Mouse (Mus musculus) hindbrain, embryonic 10.5 days (tissue): ENCODE measurements around the gene Ccnb2. TPM values are rescaled to one million over a fixed set of nuclear protein-coding genes. Genes with fewer than 3 reads are reported as not detected.
"Not testable (repeated sequence)": the region's sequence is repeated elsewhere in the genome, so short reads cannot be mapped to it uniquely, and the experiment has no call there.

ENCODE experiments used
- DNase-seq: peaks from one replicate; pipeline ENCODE4 v3.0.0-alpha.2; 2017; ENCODE audit warnings: low spot score
- H3K27ac ChIP-seq: fragments of 300-500 bp; sonication (generic); 2 replicates; pipeline ENCODE4 v1.5.1; 2016; ENCODE audit warnings: mild to moderate bottlenecking, moderate library complexity
- H3K27me3 ChIP-seq: fragments of 300-500 bp; sonication (generic); 2 replicates; pipeline ENCODE4 v1.6.1; 2016; ENCODE audit warnings: mild to moderate bottlenecking; ENCODE audit not compliant: poor library complexity, insufficient read depth, severe bottlenecking
- H3K36me3 ChIP-seq: fragments of 300-500 bp; sonication (generic); 2 replicates; pipeline ENCODE4 v1.6.1; 2016; ENCODE audit warnings: mild to moderate bottlenecking, moderate library complexity
- H3K4me1 ChIP-seq: fragments of 300-500 bp; sonication (generic); replicated peaks from 2 replicates; pipeline ENCODE4 v1.6.1; 2016; ENCODE audit warnings: mild to moderate bottlenecking
- H3K4me3 ChIP-seq: fragments of 300-500 bp; sonication (generic); 2 replicates; pipeline ENCODE4 v1.5.1; 2016; ENCODE audit warnings: mild to moderate bottlenecking, moderate library complexity
- H3K9me3 ChIP-seq: fragments of 300-500 bp; sonication (generic); 2 replicates; pipeline ENCODE4 v1.6.1; 2016; ENCODE audit warnings: mild to moderate bottlenecking, moderate library complexity
- WGBS: fragments of 180-500 bp; shearing (Covaris S2); methylation state at CpG from one replicate; pipeline ENCODE4 v1.1.7; 2016; 5-methylcytosine and 5-hydroxymethylcytosine counted together
- polyA plus RNA-seq: library from polyadenylated mRNA; unstranded; fragments of >200 nt; fragmentation: Nextera tagmentation; extraction: Ambion mirVana; gene quantifications from 2 replicates; pipeline ENCODE4 v1.2.1, GENCODE M21; 2016

Gene Ccnb2
- 220 and 240 TPM in 2 replicates for polyA plus RNA-seq

DNA sequence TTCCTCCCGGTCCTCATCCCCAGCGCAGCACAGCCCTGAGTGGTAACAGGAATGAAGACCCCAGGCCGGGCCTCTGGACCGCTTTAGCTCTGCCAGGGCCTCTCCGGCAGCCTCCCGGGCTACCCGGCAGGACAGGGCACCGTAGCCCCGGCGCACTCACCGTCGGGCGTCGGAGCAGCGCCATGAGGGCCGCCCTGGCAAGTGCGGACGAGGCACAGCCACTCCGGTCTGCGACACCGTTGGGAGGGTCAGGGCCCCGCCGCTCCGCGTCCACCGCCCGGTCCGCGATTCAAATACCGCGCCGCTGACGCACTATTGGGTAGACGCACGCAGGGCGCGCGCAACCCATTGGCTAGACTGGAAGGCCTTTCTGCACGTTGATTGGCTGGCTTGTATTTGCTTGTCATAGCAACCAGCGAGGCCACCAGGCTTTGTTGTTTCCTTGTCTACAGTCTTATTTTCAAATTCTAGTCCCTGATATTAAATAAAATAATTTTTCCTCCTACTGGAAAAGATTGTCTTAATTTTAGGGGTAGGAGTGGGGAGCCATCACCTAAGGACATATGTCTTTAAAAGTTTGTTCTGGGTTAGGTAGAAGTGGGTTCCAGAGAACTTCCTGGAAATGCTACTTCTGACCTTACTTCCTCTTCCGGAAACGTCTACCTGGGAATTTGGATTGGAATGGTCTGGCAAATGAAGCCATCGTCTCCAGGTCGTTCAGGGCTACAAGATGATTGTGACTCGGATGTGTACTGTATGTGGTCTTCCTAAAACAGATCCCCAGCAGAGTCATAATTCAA is at the start of gene Ccnb2:
Gene Ccnb2 (minus strand): TSS at position 291 of the 800 bp plus-strand sequence.
- peaks cover 62% of the 10 kb centered on the region for H3K36me3 ChIP-seq
- H3K4me1 ChIP-seq, result peaks cover 14% of the 10 kb centered on the region

GRCm38 (mm10) chr9:70463091-70463490 is 41.7 kb upstream of the Ccnb2 start:
- H3K27ac ChIP-seq, H3K27me3 ChIP-seq: not testable (repeated sequence)
- 96% methylated on average over 13 of the region's 13 CpGs for WGBS

More for the DNA sequence above, at the start of gene Ccnb2:
- H3K27me3 ChIP-seq, result no peaks in the 10 kb centered on the region
- no peaks in the 10 kb centered on the region for H3K9me3 ChIP-seq
- H3K4me3 ChIP-seq, result peak within 1 kb of the TSS; percentile 90
- WGBS, result 3% methylated on average over 45 of the region's 45 CpGs
- DNase-seq, result peak; percentile 94
- H3K27ac ChIP-seq, result peak within 1 kb of the TSS; percentile 98

GRCm38 (mm10) chr9:70452371-70452770 is 31.0 kb upstream of the Ccnb2 start:
- no peaks in the 10 kb centered on the region for H3K9me3 ChIP-seq
- no peaks in the 10 kb centered on the region for H3K27me3 ChIP-seq
- peaks cover 96% of the 10 kb centered on the region for H3K36me3 ChIP-seq
- no peak overlapping the region for H3K27ac ChIP-seq
- WGBS, result 97% methylated on average over 2 of the region's 2 CpGs
- no peak overlapping the region for H3K4me3 ChIP-seq
- H3K4me1 ChIP-seq, result no peaks in the 10 kb centered on the region
- no peak for DNase-seq

More at GRCm38 (mm10) chr9:70463091-70463490, 41.7 kb upstream of the Ccnb2 start:
- not testable (repeated sequence) for H3K4me1 ChIP-seq, DNase-seq, H3K4me3 ChIP-seq, H3K9me3 ChIP-seq
- H3K36me3 ChIP-seq, result peaks cover 45% of the 10 kb centered on the region

GRCm38 (mm10) chr9:70449072-70449471 is 27.7 kb upstream of the Ccnb2 start:
- Histone ChIP-seq H3K27ac (no peak overlapping the region), H3K27me3 (no peaks in the 10 kb centered on the region), H3K9me3 (no peaks in the 10 kb centered on the region), H3K36me3 (peaks cover 92% of the 10 kb centered on the region), H3K4me1 (no peaks in the 10 kb centered on the region), H3K4me3 (no peak overlapping the region)
- no peak for DNase-seq
- WGBS, result 95% methylated on average over 5 of the region's 5 CpGs

DNA sequence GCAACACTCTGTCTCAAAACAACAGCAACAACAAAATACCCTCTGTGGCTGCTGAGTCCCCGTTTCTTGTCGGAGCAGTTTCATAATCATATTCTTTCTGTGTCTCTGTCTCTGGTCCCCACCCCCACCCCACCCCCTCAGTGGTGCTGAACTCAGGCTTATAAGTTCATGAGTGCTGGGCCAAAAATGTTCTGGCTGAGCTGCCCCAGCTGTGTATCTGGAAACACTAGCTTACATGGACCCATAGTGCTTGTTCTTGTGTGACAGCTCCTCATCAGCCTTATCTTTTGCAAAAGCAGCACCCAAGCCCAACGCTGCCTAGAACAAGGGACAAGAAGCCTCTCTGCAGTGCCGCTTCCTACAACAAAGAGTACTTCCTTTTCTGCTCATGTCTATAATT is 18.6 kb upstream of the Ccnb2 start:
- Histone ChIP-seq H3K27ac (no peak overlapping the region), H3K27me3 (no peaks in the 10 kb centered on the region), H3K36me3 (peaks cover 97% of the 10 kb centered on the region), H3K4me1 (no peaks in the 10 kb centered on the region), H3K4me3 (no peak overlapping the region), H3K9me3 (no peaks in the 10 kb centered on the region)
- DNase-seq, result no peak
- WGBS, result 93% methylated on average over 4 of the region's 4 CpGs

GRCm38 (mm10) chr9:70422661-70423060 is 1.3 kb upstream of the Ccnb2 start:
- Histone ChIP-seq H3K27me3 (no peaks in the 10 kb centered on the region), H3K36me3 (peaks cover 64% of the 10 kb centered on the region), H3K9me3 (no peaks in the 10 kb centered on the region), H3K4me1 (peaks cover 14% of the 10 kb centered on the region), H3K4me3 (no peak overlapping the region), H3K27ac (no peak overlapping the region)
- no peak for DNase-seq
- WGBS, result 94% methylated on average over 2 of the region's 2 CpGs

GRCm38 (mm10) chr9:70416412-70416811 is 4.9 kb downstream of the Ccnb2 start:
- peaks cover 79% of the 10 kb centered on the region for H3K36me3 ChIP-seq
- 88% methylated on average over 3 of the region's 3 CpGs for WGBS

DNA sequence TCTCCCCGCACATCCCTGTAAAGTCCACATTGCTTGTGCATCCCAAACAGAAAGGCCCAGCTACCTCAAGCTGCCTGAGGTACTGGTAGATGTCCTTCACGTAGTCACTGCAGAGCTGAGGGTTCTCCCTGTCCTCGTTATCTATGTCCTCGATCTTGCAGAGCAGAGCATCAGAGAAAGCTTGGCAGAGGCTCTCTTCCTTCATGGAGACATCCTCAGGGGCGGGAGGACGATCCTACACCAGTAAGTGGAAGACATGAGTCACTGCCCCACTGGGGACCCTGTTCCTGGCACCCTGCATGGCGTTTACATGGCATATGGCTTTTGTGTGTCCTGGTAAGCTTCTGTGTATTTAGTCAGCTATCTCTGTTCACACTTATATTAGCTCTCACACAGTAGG is 8.3 kb downstream of the Ccnb2 start:
- WGBS, result 94% methylated on average over 7 of the region's 7 CpGs
- DNase-seq, result no peak
- H3K27ac ChIP-seq, result no peak overlapping the region
- no peaks in the 10 kb centered on the region for H3K9me3 ChIP-seq
- no peaks in the 10 kb centered on the region for H3K4me1 ChIP-seq
- no peaks in the 10 kb centered on the region for H3K27me3 ChIP-seq
- H3K4me3 ChIP-seq, result no peak overlapping the region
- H3K36me3 ChIP-seq, result peaks cover 99% of the 10 kb centered on the region

More at GRCm38 (mm10) chr9:70416412-70416811, 4.9 kb downstream of the Ccnb2 start:
- Histone ChIP-seq H3K27ac (no peak overlapping the region), H3K4me3 (no peak overlapping the region), H3K9me3 (no peaks in the 10 kb centered on the region), H3K27me3 (no peaks in the 10 kb centered on the region), H3K4me1 (peaks cover 12% of the 10 kb centered on the region)
- DNase-seq, result no peak

DNA sequence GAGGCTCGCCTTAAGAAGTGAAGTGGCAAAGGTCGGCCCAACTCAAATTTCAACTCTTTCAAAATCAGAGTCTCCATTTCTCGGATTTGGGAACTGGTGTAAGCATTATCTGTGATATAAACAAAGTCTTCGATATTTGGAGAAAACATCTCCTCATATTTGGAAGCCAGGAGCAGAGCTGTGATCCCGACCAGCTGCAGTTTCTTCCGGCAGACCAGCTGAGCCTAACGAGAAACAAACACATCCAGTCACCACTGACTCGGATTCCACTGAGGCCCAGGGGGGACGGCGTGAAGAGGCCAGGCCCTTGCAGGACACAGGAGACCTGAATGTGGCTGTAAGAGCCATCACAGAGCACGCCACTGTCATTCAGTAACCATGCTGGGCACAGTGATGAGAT is 10.7 kb downstream of the Ccnb2 start:
- Histone ChIP-seq H3K4me1 (no peaks in the 10 kb centered on the region), H3K4me3 (no peak overlapping the region), H3K36me3 (peaks cover 94% of the 10 kb centered on the region), H3K9me3 (no peaks in the 10 kb centered on the region), H3K27me3 (no peaks in the 10 kb centered on the region), H3K27ac (no peak overlapping the region)
- WGBS, result 74% methylated on average over 11 of the region's 11 CpGs
- DNase-seq, result no peak

- no peak overlapping the region for H3K4me3 ChIP-seq
- peaks cover 86% of the 10 kb centered on the region for H3K36me3 ChIP-seq
- H3K27ac ChIP-seq, result no peak overlapping the region
- WGBS, result 94% methylated on average over 8 of the region's 8 CpGs
- H3K4me1 ChIP-seq, result no peaks in the 10 kb centered on the region
- no peaks in the 10 kb centered on the region for H3K9me3 ChIP-seq
- no peaks in the 10 kb centered on the region for H3K27me3 ChIP-seq
- no peak for DNase-seq
Measured at GRCm38 (mm10) chr9:70409743-70410142, 11.6 kb downstream of the Ccnb2 start.

DNA sequence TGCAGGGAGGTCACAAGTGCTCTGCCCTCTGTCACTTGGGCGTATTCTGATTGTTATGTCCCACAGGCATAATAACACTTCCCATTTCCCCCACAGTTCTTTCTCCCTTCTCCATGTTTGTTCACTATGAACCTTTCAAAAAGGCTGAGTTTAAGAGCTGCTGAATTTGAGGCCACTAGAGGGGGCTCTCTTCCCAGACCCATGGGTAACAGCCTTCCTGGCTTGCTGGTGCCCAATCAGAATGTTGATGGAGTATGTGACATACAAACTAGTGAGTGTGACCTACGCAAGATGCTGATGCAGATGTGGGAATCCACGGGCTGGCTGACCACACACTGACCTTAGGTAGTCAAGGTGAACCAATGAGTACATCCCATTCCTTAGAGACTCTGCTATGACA is 12.6 kb downstream of the Ccnb2 start:
- Histone ChIP-seq H3K9me3 (no peaks in the 10 kb centered on the region), H3K4me3 (no peak overlapping the region), H3K27me3 (no peaks in the 10 kb centered on the region), H3K27ac (no peak overlapping the region), H3K4me1 (0 out of 2 replicates have a peak, but pooled peaks cover 4% of the 10 kb centered on the region), H3K36me3 (peaks cover 77% of the 10 kb centered on the region)
- DNase-seq, result no peak
- 93% methylated on average over 3 of the region's 3 CpGs for WGBS

- H3K4me1 ChIP-seq, result 0 out of 2 replicates have a peak, but pooled peaks cover 4% of the 10 kb centered on the region
- no peak overlapping the region for H3K4me3 ChIP-seq
- no peaks in the 10 kb centered on the region for H3K9me3 ChIP-seq
- no peaks in the 10 kb centered on the region for H3K27me3 ChIP-seq
- DNase-seq, result no peak
- no peak overlapping the region for H3K27ac ChIP-seq
- WGBS, result 92% methylated on average over 3 of the region's 3 CpGs
- peaks cover 55% of the 10 kb centered on the region for H3K36me3 ChIP-seq
Measured at GRCm38 (mm10) chr9:70406596-70406995, 14.8 kb downstream of the Ccnb2 start.

DNA sequence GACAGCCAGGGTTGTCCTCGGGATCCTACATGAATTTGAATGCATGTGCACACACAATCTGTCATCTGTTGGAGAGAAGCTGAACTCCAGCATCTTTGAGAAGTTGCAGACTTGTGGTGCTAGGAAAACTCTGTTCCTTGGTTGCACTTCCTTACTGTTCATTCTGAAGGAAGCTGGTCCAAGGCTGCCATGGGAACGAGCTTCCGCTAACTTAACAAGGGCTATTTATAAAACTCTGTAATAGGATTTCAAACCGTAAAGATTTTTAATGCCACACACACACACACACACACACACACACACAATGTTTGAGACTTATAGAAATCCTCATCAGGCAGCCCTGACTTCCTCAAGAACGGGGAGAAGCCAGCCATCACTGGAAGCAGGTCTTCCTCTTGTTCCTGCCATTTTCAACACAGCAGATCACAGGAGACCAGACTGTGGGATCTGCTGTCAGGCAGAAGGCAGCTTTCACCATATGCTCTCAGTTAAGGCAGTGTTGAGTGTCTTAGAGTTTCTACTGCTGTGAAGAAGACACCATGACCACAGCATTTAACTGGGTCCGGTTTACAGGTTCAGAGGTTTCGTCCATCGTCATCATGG is 19.3 kb downstream of the Ccnb2 start:
- no peak overlapping the region for H3K4me3 ChIP-seq
- no peaks in the 10 kb centered on the region for H3K27me3 ChIP-seq
- 0 out of 2 replicates have a peak, but pooled peaks cover 4% of the 10 kb centered on the region for H3K4me1 ChIP-seq
- H3K9me3 ChIP-seq, result no peaks in the 10 kb centered on the region
- peaks cover 17% of the 10 kb centered on the region for H3K36me3 ChIP-seq
- H3K27ac ChIP-seq, result no peak overlapping the region
- WGBS, result 93% methylated on average over 8 of the region's 8 CpGs
- no peak for DNase-seq
